Mouse (Mus musculus) lung, embryonic 14.5 days (tissue): ENCODE results near the gene Zc2hc1c. TPM values are rescaled to one million over a fixed set of nuclear protein-coding genes. Genes with fewer than 3 reads are reported as not detected.

ENCODE experiments used
- ATAC-seq: fragments of 200-750 bp; cut with Nextera tagmentation; 2 replicates; pipeline ENCODE4 v1.8.0; 2017; ENCODE audit warnings: mild to moderate bottlenecking, moderate TSS enrichment, moderate library complexity; ENCODE audit not compliant: insufficient read depth
- DNase-seq: peaks from one replicate; pipeline ENCODE4 v3.0.0-alpha.2; 2015
- H3K27ac ChIP-seq: fragments of 300-500 bp; sonication (generic); 2 replicates; pipeline ENCODE4 v1.5.1; 2014; ENCODE audit warnings: low read depth, mild to moderate bottlenecking, moderate library complexity
- H3K27me3 ChIP-seq: fragments of 300-500 bp; sonication (generic); 2 replicates; pipeline ENCODE4 v1.6.1; 2014; ENCODE audit warnings: low read length, control low read depth; ENCODE audit not compliant: insufficient read depth
- H3K36me3 ChIP-seq: fragments of 300-500 bp; sonication (generic); 2 replicates; pipeline ENCODE4 v1.6.1; 2014; ENCODE audit warnings: control low read depth; ENCODE audit not compliant: insufficient read depth
- H3K4me1 ChIP-seq: fragments of 300-500 bp; sonication (generic); 2 replicates; pipeline ENCODE4 v1.6.1; 2014; ENCODE audit warnings: antibody characterized with exemption, control low read depth; ENCODE audit not compliant: insufficient read depth
- H3K4me2 ChIP-seq: fragments of 300-500 bp; sonication (generic); 2 replicates; pipeline ENCODE4 v1.6.1; 2014; ENCODE audit warnings: mild to moderate bottlenecking
- H3K4me3 ChIP-seq: fragments of 300-500 bp; sonication (generic); 2 replicates; pipeline ENCODE4 v1.5.1; 2014; ENCODE audit warnings: low read depth, low read length
- H3K9ac ChIP-seq: fragments of 300-500 bp; sonication (generic); 2 replicates; pipeline ENCODE4 v1.6.1; 2014
- H3K9me3 ChIP-seq: fragments of 300-500 bp; sonication (generic); 2 replicates; pipeline ENCODE4 v1.6.1; 2016; ENCODE audit warnings: low read depth, low read length, control low read depth
- CTCF ChIP-seq: IDR thresholded peaks from 2 replicates; pipeline ENCODE4 v1.5.1; 2016; ENCODE audit warnings: antibody characterized with exemption, low read depth
- WGBS: fragments of 180-500 bp; shearing (Covaris S2); extraction: QIAGEN DNeasy Blood & Tissue Kit; methylation state at CpG from one replicate; pipeline ENCODE4 v1.1.7; 2014; 5-methylcytosine and 5-hydroxymethylcytosine counted together
- polyA plus RNA-seq: library from polyadenylated mRNA; unstranded; fragments of >200 nt; fragmentation: Nextera tagmentation; extraction: Ambion mirVana; gene quantifications from 2 replicates; pipeline ENCODE4 v1.2.1, GENCODE M21; 2014

Zc2hc1c gene
- polyA plus RNA-seq, 1 experiment from 2014 or later: 0.93 TPM

DNA sequence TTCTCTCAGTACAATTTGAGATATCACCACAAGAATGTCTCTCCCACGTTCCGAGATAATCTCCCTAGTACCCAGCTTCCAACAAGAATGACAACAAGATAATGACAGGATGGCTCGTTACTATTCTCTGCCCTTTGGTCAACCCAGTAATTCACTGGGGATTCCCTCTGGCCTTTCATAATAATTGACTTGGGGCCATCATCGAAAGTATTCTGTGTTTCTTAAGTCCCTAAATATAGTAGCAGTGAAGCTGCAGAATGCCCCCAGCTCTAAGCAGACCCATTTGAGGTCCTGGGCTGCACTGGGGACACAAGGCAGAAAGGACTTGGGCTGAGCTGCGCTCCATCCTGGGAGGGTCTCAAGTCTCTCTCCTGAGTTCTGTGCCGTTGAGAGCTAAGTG, 3.9 kb downstream of the Zc2hc1c start:
- ATAC-seq: no peak
- Histone ChIP-seq H3K9me3 (peaks cover 11% of the 10 kb centered on the region; the same call in 1 of the 2 replicates), H3K4me3 (no peak overlapping the region)

DNA sequence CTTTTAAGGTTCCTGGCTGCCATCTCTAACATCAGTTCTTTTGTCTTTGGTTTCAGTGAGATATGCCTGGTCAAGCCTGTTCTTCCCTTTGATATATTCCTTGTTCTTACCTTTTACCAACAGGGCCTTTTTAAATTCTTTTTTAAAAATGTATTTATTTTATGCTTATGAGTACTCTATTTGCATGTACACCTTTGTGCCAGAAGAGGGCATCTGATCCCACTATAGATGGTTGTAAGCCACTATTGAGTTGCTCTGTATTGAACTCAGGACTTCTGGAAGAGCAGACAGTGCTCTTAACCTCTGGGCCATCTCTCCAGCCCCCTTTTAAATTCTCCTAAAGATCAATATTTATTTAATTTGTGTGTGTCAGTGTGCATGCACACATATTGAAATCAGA, 4.5 kb downstream of the Zc2hc1c start:
- Histone ChIP-seq H3K27ac (no peak overlapping the region), H3K36me3 (no peaks in the 10 kb centered on the region), H3K9me3 (peaks cover 11% of the 10 kb centered on the region; the same call in 1 of the 2 replicates), H3K4me2 (no peak overlapping the region), H3K4me3 (no peak overlapping the region), H3K4me1 (0 out of 2 replicates have a peak, but pooled peaks cover 7% of the 10 kb centered on the region), H3K27me3 (no peaks in the 10 kb centered on the region), H3K9ac (no peak overlapping the region)
- no peak for DNase-seq
- TF ChIP-seq CTCF: no peak
- no peak for ATAC-seq

More for the DNA sequence above, 3.9 kb downstream of the Zc2hc1c start:
- WGBS: 77% methylated on average over 6 of the region's 6 CpGs
- Histone ChIP-seq H3K9ac (no peak overlapping the region), H3K36me3 (no peaks in the 10 kb centered on the region), H3K4me1 (0 out of 2 replicates have a peak, but pooled peaks cover 7% of the 10 kb centered on the region), H3K27me3 (no peaks in the 10 kb centered on the region), H3K4me2 (no peak overlapping the region), H3K27ac (no peak overlapping the region)
- DNase-seq: no peak
- no peak for TF ChIP-seq CTCF

DNA sequence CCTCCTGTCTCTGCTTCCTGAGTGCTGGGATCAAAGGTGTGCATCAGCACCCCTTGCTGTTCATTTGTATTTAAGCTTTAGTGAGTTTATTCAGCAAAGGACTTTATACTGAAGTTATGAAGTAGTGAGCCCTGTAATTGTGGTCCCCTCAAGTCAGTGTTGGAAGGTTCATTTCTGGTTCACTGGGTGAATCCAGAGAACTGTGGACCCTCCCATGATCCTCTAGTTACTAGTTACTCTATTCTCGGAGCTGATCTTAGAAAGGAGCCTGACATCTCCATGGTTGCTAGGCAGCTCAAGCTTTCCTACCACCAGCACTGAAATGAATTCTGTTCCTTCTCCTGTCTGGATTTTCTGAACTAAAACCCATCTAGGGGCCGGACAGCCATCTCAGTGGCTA, 7.1 kb downstream of the Zc2hc1c start:
- Histone ChIP-seq H3K9ac (no peak overlapping the region), H3K4me1 (peaks cover 5% of the 10 kb centered on the region), H3K27ac (no peak overlapping the region), H3K27me3 (no peaks in the 10 kb centered on the region), H3K36me3 (peaks cover 6% of the 10 kb centered on the region), H3K4me2 (no peak overlapping the region), H3K9me3 (peaks cover 11% of the 10 kb centered on the region; the same call in 1 of the 2 replicates), H3K4me3 (no peak overlapping the region)
- WGBS: 84% methylated on average over 2 of the region's 2 CpGs
- ATAC-seq (no peak), DNase-seq (no peak)
- TF ChIP-seq CTCF: no peak

DNA sequence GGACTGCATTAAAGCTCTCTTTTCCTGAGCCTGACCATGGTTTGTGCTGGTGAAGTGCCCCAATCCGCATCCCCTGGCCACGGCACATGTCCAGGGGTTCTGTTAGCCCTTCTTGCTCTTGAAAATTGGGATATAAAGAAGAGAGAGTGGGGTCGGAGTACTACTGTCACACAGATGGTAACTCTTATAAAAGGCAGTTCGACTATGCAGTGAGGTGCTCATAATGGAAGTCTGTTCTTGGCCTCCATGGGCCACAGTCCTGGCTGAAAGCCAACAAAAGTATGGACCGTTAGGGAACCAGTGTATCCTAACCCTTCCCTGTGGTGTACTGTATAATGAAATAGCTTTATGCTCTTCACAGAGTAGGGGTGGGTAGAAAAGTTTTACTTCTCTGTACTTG, 8.5 kb downstream of the Zc2hc1c start:
- peaks cover 20% of the 10 kb centered on the region for H3K36me3 ChIP-seq
- no peak for TF ChIP-seq CTCF
- no peaks in the 10 kb centered on the region for H3K27me3 ChIP-seq
- H3K4me2 ChIP-seq: no peak overlapping the region
- ATAC-seq (no peak), DNase-seq (no peak)
- no peak overlapping the region for H3K9ac ChIP-seq
- peaks cover 11% of the 10 kb centered on the region; the same call in 1 of the 2 replicates for H3K9me3 ChIP-seq
- WGBS: 78% methylated on average over 5 of the region's 5 CpGs
- peaks cover 5% of the 10 kb centered on the region for H3K4me1 ChIP-seq
- H3K27ac ChIP-seq: no peak overlapping the region
- H3K4me3 ChIP-seq: no peak overlapping the region

DNA sequence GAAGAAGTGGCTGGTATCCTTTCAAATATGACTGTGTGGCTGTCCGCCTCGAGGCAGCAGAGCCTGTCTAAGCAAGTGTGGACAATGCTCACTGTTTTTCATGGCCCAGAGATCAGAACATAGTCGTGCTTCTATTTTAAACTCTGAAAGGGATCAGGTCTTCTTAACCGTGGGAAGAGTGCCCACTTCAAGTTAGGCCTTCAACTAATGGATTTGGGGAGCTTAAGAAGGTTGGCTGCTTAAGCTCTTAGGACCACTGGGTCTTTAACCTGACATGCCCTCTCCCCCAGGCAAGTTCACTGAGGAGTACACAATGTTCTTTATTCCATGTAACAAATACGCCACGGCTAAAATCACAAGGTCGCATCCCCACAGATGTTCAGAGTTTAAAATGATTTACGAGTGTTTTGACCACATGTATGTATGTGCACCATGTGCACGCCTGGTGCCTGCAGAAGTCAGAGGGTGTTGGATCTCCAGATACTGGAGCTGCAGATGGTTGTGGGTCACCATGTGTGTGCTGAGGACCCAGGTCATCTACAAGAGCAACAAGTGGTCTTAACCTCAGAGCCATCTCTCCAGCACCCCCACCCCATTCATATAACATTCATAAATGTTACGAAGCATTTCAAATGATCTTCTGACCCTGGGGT, 9.1 kb downstream of the Zc2hc1c start:
- no peaks in the 10 kb centered on the region for H3K27me3 ChIP-seq
- peaks cover 5% of the 10 kb centered on the region for H3K4me1 ChIP-seq
- 70% methylated on average over 10 of the region's 10 CpGs for WGBS
- no peak overlapping the region for H3K27ac ChIP-seq
- H3K4me3 ChIP-seq: no peak overlapping the region
- H3K36me3 ChIP-seq: peaks cover 25% of the 10 kb centered on the region
- no peak for ATAC-seq
- no peak for TF ChIP-seq CTCF
- H3K9ac ChIP-seq: no peak overlapping the region
- no peak for DNase-seq
- peaks cover 11% of the 10 kb centered on the region; the same call in 1 of the 2 replicates for H3K9me3 ChIP-seq
- no peak overlapping the region for H3K4me2 ChIP-seq

DNA sequence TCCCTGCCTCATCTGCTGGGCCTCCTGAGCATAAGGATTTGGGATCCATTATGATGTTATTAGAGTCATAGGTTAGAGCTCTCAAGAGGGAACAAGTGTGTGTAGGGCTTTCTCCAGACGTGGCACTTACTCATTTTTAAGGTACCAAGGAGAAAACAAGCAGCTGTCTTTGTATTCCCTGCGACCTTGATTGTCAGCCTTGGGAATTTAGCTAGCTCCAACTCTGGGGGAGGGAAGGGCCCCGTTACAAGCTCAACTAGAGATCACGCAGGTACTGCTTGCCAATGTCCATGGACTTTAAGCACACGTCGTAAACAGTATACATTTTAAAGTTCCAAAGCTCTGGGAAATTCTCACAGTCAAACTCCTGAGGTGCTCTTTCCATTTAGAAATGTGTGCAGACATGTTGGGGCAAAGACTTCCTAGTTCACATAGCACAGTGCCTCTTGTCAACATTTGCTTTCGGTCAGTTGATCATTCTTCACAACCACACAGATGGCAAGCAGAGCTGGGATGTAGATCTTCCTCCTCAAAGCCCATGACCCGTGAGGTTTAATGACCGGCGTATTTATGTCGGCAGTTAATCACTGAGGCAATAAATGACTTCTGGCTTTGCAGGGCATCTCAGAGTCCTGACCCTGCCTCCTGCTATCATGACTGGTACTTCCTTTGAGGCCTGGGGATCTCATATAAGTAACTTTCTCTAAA, 9.9 kb downstream of the Zc2hc1c start:
- H3K4me2 ChIP-seq: no peak overlapping the region
- H3K4me1 ChIP-seq: peaks cover 5% of the 10 kb centered on the region
- no peak overlapping the region for H3K4me3 ChIP-seq
- peaks cover 33% of the 10 kb centered on the region for H3K36me3 ChIP-seq
- 51% methylated on average over 11 of the region's 11 CpGs for WGBS
- peak; percentile 21 for DNase-seq
- 0 out of 2 replicates have a peak overlapping the region, but pooled peaks have one; percentile 54 for H3K27ac ChIP-seq
- no peaks in the 10 kb centered on the region for H3K27me3 ChIP-seq
- no peak overlapping the region for H3K9ac ChIP-seq
- H3K9me3 ChIP-seq: peaks cover 11% of the 10 kb centered on the region; the same call in 1 of the 2 replicates
- no peak for TF ChIP-seq CTCF
- no peak for ATAC-seq

DNA sequence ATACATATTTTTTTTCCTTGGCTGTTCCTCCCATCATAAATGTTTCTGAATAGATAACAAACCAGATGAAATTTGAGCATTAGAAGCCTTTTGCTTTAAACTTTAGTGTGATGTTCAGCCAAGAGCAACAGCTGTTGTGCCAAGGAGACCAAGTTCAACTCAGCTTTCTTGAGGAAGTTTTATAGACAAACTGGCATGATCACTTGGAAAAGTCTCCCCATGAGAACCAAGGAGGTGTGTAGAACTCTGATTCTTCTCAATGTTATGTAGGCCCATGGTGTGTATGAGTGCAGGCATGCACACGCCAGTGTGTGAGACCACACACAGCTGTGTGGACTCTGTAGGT, 10.4 kb downstream of the Zc2hc1c start:
- ATAC-seq (no peak), DNase-seq (peak; percentile 46)
- no peak for TF ChIP-seq CTCF
- H3K27me3 ChIP-seq: no peaks in the 10 kb centered on the region
- peaks cover 38% of the 10 kb centered on the region for H3K36me3 ChIP-seq
- peak overlapping the region; percentile 54; the same call in 1 of the 2 replicates for H3K27ac ChIP-seq
- peaks cover 10% of the 10 kb centered on the region; the same call in 1 of the 2 replicates for H3K9me3 ChIP-seq
- peaks cover 5% of the 10 kb centered on the region for H3K4me1 ChIP-seq
- no peak overlapping the region for H3K4me2 ChIP-seq
- H3K4me3 ChIP-seq: no peak overlapping the region
- H3K9ac ChIP-seq: no peak overlapping the region
- 51% methylated on average over 1 of the region's 1 CpGs for WGBS
